Mouse (Mus musculus) kidney, embryonic 14.5 days (tissue): Measurements from ENCODE around the gene Map2k6. TPM values are rescaled to one million over a fixed set of nuclear protein-coding genes. Genes with fewer than 3 reads are reported as not detected.

Experiments used
- ATAC-seq: fragments of 200-750 bp; cut with Nextera tagmentation; 2 replicates; pipeline ENCODE4 v1.8.0; 2017; ENCODE audit warnings: moderate number of reproducible peaks, mild to moderate bottlenecking, moderate TSS enrichment, moderate library complexity; ENCODE audit not compliant: low FRiP score, low TSS enrichment
- H3K27ac ChIP-seq: fragments of 300-500 bp; sonication (generic); 2 replicates; pipeline ENCODE4 v1.5.1; 2014; ENCODE audit warnings: low read depth, mild to moderate bottlenecking, low read length, moderate library complexity, mixed read lengths
- H3K27me3 ChIP-seq: fragments of 300-500 bp; sonication (generic); 2 replicates; pipeline ENCODE4 v1.6.1; 2014; ENCODE audit warnings: mild to moderate bottlenecking, low read length; ENCODE audit not compliant: control insufficient read depth, insufficient read depth
- H3K36me3 ChIP-seq: fragments of 300-500 bp; sonication (generic); 2 replicates; pipeline ENCODE4 v1.6.1; 2014; ENCODE audit warnings: low read length, mixed read lengths; ENCODE audit not compliant: control insufficient read depth, insufficient read depth
- H3K4me1 ChIP-seq: fragments of 300-500 bp; sonication (generic); 2 replicates; pipeline ENCODE4 v1.6.1; 2014; ENCODE audit warnings: low read length, mixed read lengths; ENCODE audit not compliant: control insufficient read depth, insufficient read depth
- H3K4me2 ChIP-seq: fragments of 300-500 bp; sonication (generic); replicated peaks from 2 replicates; pipeline ENCODE4 v1.6.1; 2014; ENCODE audit warnings: low read depth, mild to moderate bottlenecking, low read length
- H3K4me3 ChIP-seq: fragments of 300-500 bp; sonication (generic); 2 replicates; pipeline ENCODE4 v1.5.1; 2014; ENCODE audit warnings: mild to moderate bottlenecking, low read length
- H3K9ac ChIP-seq: fragments of 300-500 bp; sonication (generic); 2 replicates; pipeline ENCODE4 v1.6.1; 2014; ENCODE audit warnings: low read depth, mild to moderate bottlenecking, low read length, moderate library complexity
- H3K9me3 ChIP-seq: fragments of 300-500 bp; sonication (generic); 2 replicates; pipeline ENCODE4 v1.6.1; 2016; ENCODE audit warnings: low read length; ENCODE audit not compliant: control insufficient read depth
- WGBS: fragments of 180-500 bp; shearing (Covaris S2); extraction: QIAGEN DNeasy Blood & Tissue Kit; methylation state at CpG from one replicate; pipeline ENCODE4 v1.1.7; 2014; 5-methylcytosine and 5-hydroxymethylcytosine counted together
- polyA plus RNA-seq: library from polyadenylated mRNA; unstranded; fragments of >200 nt; fragmentation: Nextera tagmentation; extraction: Ambion mirVana; gene quantifications from 2 replicates; pipeline ENCODE4 v1.2.1, GENCODE M21; 2014

Map2k6 gene
- polyA plus RNA-seq, 1 experiment from 2014 or later = 26.6 TPM

- Histone ChIP-seq H3K9ac (no peak overlapping the region), H3K36me3 (no peaks in the 10 kb centered on the region), H3K4me3 (no peak overlapping the region), H3K4me2 (no peak overlapping the region), H3K27ac (no peak overlapping the region), H3K27me3 (no peaks in the 10 kb centered on the region), H3K9me3 (no peaks in the 10 kb centered on the region), H3K4me1 (no peaks in the 10 kb centered on the region)
- ATAC-seq = no peak
- 85% methylated on average over 2 of the region's 2 CpGs for WGBS
These were observed 72.4 kb downstream of the Map2k6 start for GRCm38 (mm10) chr11:110471362-110471761.

GRCm38 (mm10) chr11:110472078-110472477 is 73.2 kb downstream of the Map2k6 start:
- WGBS = 88% methylated on average over 5 of the region's 5 CpGs
- ATAC-seq = no peak
- H3K4me1 ChIP-seq = no peaks in the 10 kb centered on the region

DNA sequence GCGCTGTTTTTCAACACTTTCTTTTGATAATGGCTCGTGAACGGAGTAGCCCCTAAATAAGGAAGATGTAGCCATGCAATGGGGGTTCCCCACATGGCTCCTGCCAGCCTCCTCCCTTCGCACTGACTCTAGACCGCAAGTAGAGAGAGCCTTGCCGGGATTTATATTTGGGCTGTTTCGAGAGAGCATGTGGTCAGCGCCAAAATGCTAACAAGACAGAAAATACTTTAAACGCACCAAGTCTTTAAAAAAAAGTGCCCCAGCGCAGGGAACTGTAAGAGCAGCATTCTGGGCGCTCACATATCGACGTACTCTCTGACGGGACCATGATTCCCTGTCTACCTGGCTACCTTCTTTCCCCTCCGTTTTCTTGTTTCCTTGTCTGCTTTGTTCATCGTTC is 74.6 kb downstream of the Map2k6 start:
- Histone ChIP-seq H3K27ac (no peak overlapping the region), H3K9ac (no peak overlapping the region), H3K4me3 (no peak overlapping the region), H3K27me3 (no peaks in the 10 kb centered on the region), H3K4me2 (no peak overlapping the region), H3K4me1 (peaks cover 7% of the 10 kb centered on the region; the same call in 1 of the 2 replicates), H3K36me3 (no peaks in the 10 kb centered on the region), H3K9me3 (no peaks in the 10 kb centered on the region)
- ATAC-seq = no peak
- 93% methylated on average over 16 of the region's 16 CpGs for WGBS

More at GRCm38 (mm10) chr11:110472078-110472477, 73.2 kb downstream of the Map2k6 start:
- no peaks in the 10 kb centered on the region for H3K36me3 ChIP-seq
- no peaks in the 10 kb centered on the region for H3K9me3 ChIP-seq
- H3K4me2 ChIP-seq = no peak overlapping the region
- no peaks in the 10 kb centered on the region for H3K27me3 ChIP-seq
- no peak overlapping the region for H3K27ac ChIP-seq
- no peak overlapping the region for H3K9ac ChIP-seq
- no peak overlapping the region for H3K4me3 ChIP-seq

GRCm38 (mm10) chr11:110476361-110477151 is 77.6 kb downstream of the Map2k6 start:
- Histone ChIP-seq H3K27me3 (no peaks in the 10 kb centered on the region), H3K4me1 (peaks cover 22% of the 10 kb centered on the region), H3K36me3 (no peaks in the 10 kb centered on the region), H3K4me2 (no peak overlapping the region), H3K9ac (no peak overlapping the region), H3K4me3 (no peak overlapping the region), H3K9me3 (no peaks in the 10 kb centered on the region), H3K27ac (no peak overlapping the region)
- 52% methylated on average over 5 of the region's 5 CpGs for WGBS
- no peak for ATAC-seq

DNA sequence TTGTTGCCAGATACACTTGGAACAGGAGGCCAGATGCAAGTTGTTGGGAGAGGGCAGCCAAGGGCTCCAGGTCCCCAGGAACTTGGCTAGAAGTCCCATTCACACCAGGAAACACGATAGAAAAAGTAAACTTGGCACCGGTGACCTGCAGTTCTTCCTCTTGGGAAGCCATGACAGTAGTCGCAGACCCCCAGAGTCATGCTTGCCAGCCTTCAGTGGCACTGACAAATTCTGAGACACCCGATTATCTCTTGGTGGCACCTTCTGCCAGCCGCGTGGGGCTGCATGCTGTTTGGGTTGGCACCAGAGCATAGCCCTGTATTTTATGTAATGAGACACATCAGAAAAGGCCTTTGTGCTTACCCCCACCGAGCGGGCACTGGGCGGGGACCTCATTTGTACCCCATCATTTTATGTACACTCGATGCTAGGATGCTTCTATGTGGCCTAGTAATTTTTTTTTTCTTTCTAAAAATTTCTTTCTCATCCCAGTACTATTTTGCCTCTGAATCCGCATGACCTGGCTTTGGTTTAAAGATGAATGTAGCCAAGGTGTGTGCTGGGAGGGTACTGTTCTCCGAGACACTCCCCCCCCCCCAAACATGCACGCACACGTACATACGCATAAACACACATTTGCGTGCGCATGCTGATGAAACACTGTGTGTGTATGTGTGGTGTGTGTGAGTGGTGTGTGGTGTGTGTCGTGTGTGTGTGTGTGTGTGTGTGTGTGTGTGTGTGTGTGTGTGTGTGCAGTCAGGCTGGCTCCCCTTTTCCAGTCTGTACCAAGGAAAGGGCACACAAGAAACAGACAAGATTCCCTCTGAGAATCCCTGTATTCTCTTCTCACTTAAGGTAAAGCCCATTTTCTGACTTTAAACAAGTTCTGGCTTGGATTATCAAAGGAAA is 79.3 kb downstream of the Map2k6 start:
- Histone ChIP-seq H3K4me2 (no peak overlapping the region), H3K9ac (no peak overlapping the region), H3K36me3 (no peaks in the 10 kb centered on the region), H3K9me3 (no peaks in the 10 kb centered on the region), H3K4me1 (peaks cover 22% of the 10 kb centered on the region), H3K4me3 (no peak overlapping the region), H3K27me3 (no peaks in the 10 kb centered on the region), H3K27ac (no peak overlapping the region)
- no peak for ATAC-seq
- 58% methylated on average over 18 of the region's 18 CpGs for WGBS

- H3K27ac ChIP-seq = no peak overlapping the region; the same call in 1 of the 2 replicates
- H3K4me2 ChIP-seq = peak overlapping the region; percentile 24; the same call in 1 of the 2 replicates
- peak; percentile 82 for ATAC-seq
- 0% methylated on average over 5 of the region's 6 CpGs for WGBS
- no peaks in the 10 kb centered on the region for H3K27me3 ChIP-seq
- H3K9ac ChIP-seq = no peak overlapping the region
- H3K9me3 ChIP-seq = no peaks in the 10 kb centered on the region
- no peaks in the 10 kb centered on the region for H3K36me3 ChIP-seq
- H3K4me1 ChIP-seq = peaks cover 22% of the 10 kb centered on the region
- H3K4me3 ChIP-seq = peak overlapping the region; percentile 10; the same call in 1 of the 2 replicates
These were observed 80.1 kb downstream of the Map2k6 start for GRCm38 (mm10) chr11:110478978-110479384.

- no peak for ATAC-seq
- Histone ChIP-seq H3K4me1 (peaks cover 22% of the 10 kb centered on the region), H3K4me3 (no peak overlapping the region), H3K36me3 (no peaks in the 10 kb centered on the region), H3K4me2 (no peak overlapping the region), H3K9ac (no peak overlapping the region), H3K9me3 (no peaks in the 10 kb centered on the region), H3K27ac (no peak overlapping the region), H3K27me3 (no peaks in the 10 kb centered on the region)
- 69% methylated on average over 2 of the region's 2 CpGs for WGBS
These were observed 82.5 kb downstream of the Map2k6 start for GRCm38 (mm10) chr11:110481406-110481805.

- H3K9ac ChIP-seq = no peak overlapping the region
- H3K36me3 ChIP-seq = no peaks in the 10 kb centered on the region
- H3K4me1 ChIP-seq = peaks cover 22% of the 10 kb centered on the region
- no peak for ATAC-seq
- H3K9me3 ChIP-seq = no peaks in the 10 kb centered on the region; the same call in 1 of the 2 replicates
- no peak overlapping the region for H3K27ac ChIP-seq
- WGBS = 87% methylated on average over 8 of the region's 8 CpGs
- H3K4me3 ChIP-seq = no peak overlapping the region
- H3K27me3 ChIP-seq = no peaks in the 10 kb centered on the region
- H3K4me2 ChIP-seq = no peak overlapping the region
These were observed 83.3 kb downstream of the Map2k6 start for GRCm38 (mm10) chr11:110482176-110482575.
